Comparison of ENCODE assay signal across 9 mouse cellular contexts in genomic region chr9:43491024-43491751, GRCm38 (mm10).
A peak's percentile ranks its signal among the peaks of the same experiment; 100 is the strongest.
DNase-seq lines count a peak whose midpoint lies in the region; ATAC-seq and TF ChIP-seq lines count a peak whose summit lies in the region.
"Had no signal": no experiment of that assay in that cellular context is flagged by ENCODE, and none has a peak within 500 bp of the region (broad histone marks: within the 10 kb centered on the region; RNA-seq: fewer than 3 reads in every experiment).

No protein-coding gene starts in this region.

- no peaks in the 10 kb centered on the region for H3K36me3 ChIP-seq in intestine, embryonic 14.5 days (ENCODE audit: control insufficient read depth, insufficient read depth, low read length)
- no peaks in the 10 kb centered on the region for H3K36me3 ChIP-seq in stomach, postnatal 0 days (ENCODE audit: control insufficient read depth, insufficient read depth, low read length)

- peak; percentile 80 for TF ChIP-seq CTCF in stomach, postnatal 0 days (IDR thresholded peaks at IDR 0.05; ENCODE audit: low read depth)

- H3K9me3 ChIP-seq in intestine, embryonic 14.5 days (ENCODE audit: control insufficient read depth, low read length): no peaks in the 10 kb centered on the region
- no peaks in the 10 kb centered on the region for H3K9me3 ChIP-seq in stomach, postnatal 0 days (ENCODE audit: control insufficient read depth, low read length)

- peak; percentile 55; the same call in 1 of the 2 replicates for ATAC-seq in intestine, embryonic 14.5 days (replicated peaks; ENCODE audit: low FRiP score, low TSS enrichment, low read depth)
- no peak for ATAC-seq in stomach, postnatal 0 days (ENCODE audit: low FRiP score, low TSS enrichment)

- peak; percentile 21 to 38 for DNase-seq in heart, postnatal 10 days
- no peak for DNase-seq in heart, postnatal 4 days
- peak; percentile 8 for DNase-seq in thymus, postnatal 14 days
- no peak for DNase-seq in thymus, postnatal 4 days
- DNase-seq in intestine, embryonic 14.5 days (ENCODE audit: low spot score): peak; percentile 63
- DNase-seq in stomach, postnatal 0 days (ENCODE audit: low spot score): no peak
- DNase-seq in urinary bladder, postnatal 25 days (ENCODE audit: low spot score): no peak
- no peak for DNase-seq in adrenal gland, postnatal 25 days
- DNase-seq: right cerebral cortex, postnatal 4 days had no signal

- H3K27me3 ChIP-seq in intestine, embryonic 14.5 days (replicated peaks; ENCODE audit: control insufficient read depth, insufficient read depth, low read length): no peaks in the 10 kb centered on the region
- H3K27me3 ChIP-seq in stomach, postnatal 0 days (ENCODE audit: control insufficient read depth, insufficient read depth, low read length): no peaks in the 10 kb centered on the region

- 62% methylated on average over 12 of the region's 12 CpGs for WGBS in intestine, embryonic 14.5 days
- WGBS in stomach, postnatal 0 days: 61% methylated on average over 12 of the region's 12 CpGs

- no peak overlapping the region for H3K27ac ChIP-seq in intestine, embryonic 14.5 days (ENCODE audit: low read depth)
- H3K27ac ChIP-seq in stomach, postnatal 0 days (replicated peaks): no peak overlapping the region

- H3K4me1 ChIP-seq in intestine, embryonic 14.5 days (replicated peaks; ENCODE audit: control insufficient read depth, insufficient read depth, low read length): 0 out of 2 replicates have a peak, but pooled peaks cover 4% of the 10 kb centered on the region
- no peaks in the 10 kb centered on the region for H3K4me1 ChIP-seq in stomach, postnatal 0 days (replicated peaks; ENCODE audit: control insufficient read depth, insufficient read depth)

- intact Hi-C loops in heart, postnatal 10 days (cut with DNase I): loop anchor here (2.0 kb wide), 1 partner anchor 152 kb away; no protein-coding TSS in a partner anchor

- TF ChIP-seq EP300 in stomach, postnatal 0 days (optimal IDR thresholded peaks at IDR 0.05): no peak

- no peak overlapping the region for H3K4me2 ChIP-seq in intestine, embryonic 14.5 days (ENCODE audit: low read length)
- no peak overlapping the region for H3K4me2 ChIP-seq in stomach, postnatal 0 days (replicated peaks; ENCODE audit: low read depth)

- no peak overlapping the region for H3K4me3 ChIP-seq in intestine, embryonic 14.5 days (ENCODE audit: low read depth, low read length)
- H3K4me3 ChIP-seq in stomach, postnatal 0 days (ENCODE audit: low read depth, low read length): no peak overlapping the region

- no peak overlapping the region for H3K9ac ChIP-seq in intestine, embryonic 14.5 days (ENCODE audit: low read length)
- no peak overlapping the region for H3K9ac ChIP-seq in stomach, postnatal 0 days (ENCODE audit: low read length)

Comparison
In these comparisons a context has a peak if more than half of its experiments do, and no peak if none do; other contexts are left out.
1. DNase-seq: peak in heart, postnatal 10 days (2 of 2), thymus, postnatal 14 days (single experiment) and intestine, embryonic 14.5 days (single experiment); none in heart, postnatal 4 days (single experiment), thymus, postnatal 4 days (single experiment), stomach, postnatal 0 days (single experiment), urinary bladder, postnatal 25 days (single experiment) and adrenal gland, postnatal 25 days (single experiment).